Mouse (Mus musculus) CD8-positive naive resting alpha-beta T cell, adult 2 months (primary cell): ENCODE data around the gene Med25.
"Not testable (repeated sequence)": the region's sequence is repeated elsewhere in the genome, so short reads cannot be mapped to it uniquely, and the experiment has no call there.

Experiments
- DNase-seq, 2 experiments: peaks; one replicate each; pipeline ENCODE4 v3.0.0; 2022; ENCODE audit warnings: low read depth in 2 of 2, low spot score in 2 of 2

Med25 gene

DNA sequence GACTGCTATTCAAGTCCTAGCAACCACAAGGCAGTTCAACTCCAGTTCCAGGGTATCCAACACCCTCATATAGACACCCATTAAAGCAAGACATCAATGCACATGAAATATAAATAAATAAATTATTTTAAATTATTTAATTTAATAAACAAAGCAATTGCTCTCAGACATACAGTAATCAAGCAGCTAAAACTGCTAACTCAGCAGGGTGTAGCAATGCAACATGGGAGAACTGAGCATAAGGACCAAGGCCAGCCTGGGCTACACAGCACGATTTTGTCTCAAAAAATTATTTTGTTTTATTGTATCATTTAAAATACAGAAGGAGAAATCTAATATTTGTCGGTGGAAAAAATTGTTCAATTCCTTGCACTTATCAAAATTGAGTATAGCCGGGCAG, 1.7 kb upstream of the Med25 start:
- DNase-seq = no peak

DNA sequence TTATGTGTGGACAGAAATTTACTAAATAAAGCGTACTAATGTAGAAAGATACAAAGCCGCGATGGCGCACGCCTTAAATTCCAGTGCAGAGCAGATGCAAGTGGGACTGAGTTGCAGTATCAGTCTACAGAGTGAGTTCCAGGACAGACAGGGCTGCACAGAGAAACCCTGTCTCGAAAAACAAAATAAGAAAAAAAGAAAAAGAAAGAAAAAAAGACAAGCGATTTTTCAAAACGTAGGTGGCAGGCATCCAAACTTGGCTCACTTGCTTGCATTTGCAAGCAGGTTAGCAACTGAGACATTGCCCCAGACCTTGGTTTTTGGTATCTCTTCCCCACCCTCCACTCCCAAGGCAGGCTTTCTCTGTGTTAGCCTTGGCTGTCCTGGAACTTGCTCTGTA, 685 bp upstream of the Med25 start:
- no peak for DNase-seq

DNA sequence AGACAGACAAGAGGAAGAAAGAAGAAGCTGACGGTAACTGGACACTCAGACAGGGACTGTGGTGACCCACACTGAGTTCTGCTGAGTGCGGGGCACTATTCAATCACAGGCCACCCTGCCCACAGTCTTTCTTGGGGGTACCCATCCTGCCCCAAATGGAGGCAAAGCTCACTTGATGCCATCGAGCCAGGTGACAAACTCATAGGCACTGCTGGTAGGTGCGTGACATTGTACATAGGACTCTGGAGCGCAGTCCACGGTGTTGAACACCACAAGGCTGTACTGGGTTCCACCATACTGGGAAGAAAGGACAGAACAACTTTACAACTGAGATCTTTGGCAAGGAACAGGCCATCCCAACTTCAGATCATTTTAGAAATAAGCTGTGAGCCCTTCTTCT, 901 bp downstream of the Med25 start:
- no peak for DNase-seq

DNA sequence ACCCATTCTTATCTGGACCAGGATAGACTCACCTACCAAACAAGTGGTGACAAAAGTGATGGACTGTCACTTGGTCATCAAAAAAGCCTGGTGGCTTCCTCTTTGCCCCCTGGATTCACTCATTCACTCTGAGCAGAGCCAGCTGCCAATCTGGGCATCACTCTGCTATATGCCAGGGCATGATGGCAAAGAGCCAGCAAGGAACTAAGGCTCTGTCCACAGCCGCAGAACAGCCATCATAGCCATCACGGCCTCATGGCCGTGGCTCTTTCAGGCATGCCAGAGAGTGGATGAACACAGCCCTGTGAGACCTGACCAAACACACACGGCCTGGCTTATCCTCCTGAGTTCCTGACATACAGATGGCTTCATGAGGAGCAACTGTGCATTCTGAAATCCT, 1.8 kb downstream of the Med25 start:
- DNase-seq = no peak

DNA sequence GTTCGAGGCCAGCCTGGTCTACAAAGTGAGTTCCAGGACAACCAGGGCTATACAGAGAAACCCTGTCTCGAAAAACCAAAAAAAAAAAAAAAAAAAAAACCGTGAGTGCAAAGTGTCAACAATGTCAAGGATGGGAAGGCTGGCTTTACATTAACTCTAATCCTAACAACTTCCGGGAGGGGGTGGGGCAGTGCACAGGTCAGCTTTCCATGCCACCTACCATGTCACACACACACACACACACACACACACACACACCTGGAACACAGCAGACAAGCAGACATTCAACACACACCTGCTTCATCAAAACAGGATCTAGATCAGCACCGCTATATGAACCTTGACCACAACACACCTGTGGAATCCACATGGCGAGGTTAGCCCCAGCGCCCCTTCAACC, 2.3 kb downstream of the Med25 start:
- no peak for DNase-seq

DNA sequence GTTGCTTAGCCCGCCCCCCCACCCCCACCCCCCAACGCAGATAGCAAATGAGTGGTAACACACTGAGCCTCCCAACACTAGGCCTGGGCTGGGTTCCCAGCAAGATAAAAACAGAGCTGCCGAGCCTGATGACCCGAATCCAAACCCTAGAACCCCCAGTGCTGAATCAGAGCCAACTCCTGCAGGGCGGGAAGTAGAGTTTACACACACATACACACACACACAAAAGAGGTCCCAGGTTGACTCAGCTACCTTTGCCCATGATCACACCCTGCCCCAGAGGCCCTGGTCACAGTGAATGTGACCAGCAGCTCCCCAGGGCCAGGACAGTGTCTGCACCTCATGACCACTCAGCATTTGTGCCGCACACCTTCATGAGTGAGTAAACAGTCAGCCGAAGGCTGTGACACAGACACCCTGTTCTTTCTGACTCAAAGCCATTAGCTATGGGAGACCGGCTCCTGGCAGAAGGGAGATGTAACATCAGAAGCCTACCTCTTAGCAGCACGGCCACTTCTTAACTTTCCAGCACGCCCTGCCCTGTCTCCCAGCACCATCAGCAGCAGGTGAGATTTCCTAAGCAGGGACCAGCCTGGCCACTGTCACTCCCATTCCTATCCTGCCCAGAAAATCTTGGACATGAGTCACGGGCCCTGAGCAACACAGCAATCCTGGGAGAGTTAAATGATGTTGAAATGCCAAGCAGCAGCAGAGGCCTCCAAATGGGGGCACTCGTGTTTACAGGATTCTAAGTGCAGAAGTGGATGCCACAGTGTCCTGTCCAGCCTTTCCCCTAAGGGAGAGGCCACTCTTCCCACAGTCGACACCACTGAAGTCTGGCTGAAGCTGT, 4.0 kb downstream of the Med25 start:
- DNase-seq = no peak

DNA sequence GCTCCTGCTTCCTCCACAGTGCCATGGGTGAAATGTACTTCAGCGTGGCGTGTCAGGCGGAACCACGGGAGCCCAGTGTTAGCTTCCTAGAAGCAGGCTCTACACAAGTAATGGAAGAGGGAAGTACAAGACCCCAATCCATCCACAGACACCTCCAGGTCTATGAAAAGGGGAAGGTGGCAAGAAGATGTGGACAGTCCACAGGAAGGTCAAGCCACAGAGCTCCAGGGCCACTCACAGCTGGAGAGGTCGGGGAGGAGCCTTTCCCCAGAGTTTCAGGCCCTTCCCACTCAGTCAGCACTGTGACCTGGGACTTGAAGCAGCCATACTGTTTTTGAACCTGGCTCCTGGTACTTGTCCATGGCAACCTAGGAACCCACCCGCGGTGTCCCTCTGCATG, 5.5 kb downstream of the Med25 start:
- no peak for DNase-seq

DNA sequence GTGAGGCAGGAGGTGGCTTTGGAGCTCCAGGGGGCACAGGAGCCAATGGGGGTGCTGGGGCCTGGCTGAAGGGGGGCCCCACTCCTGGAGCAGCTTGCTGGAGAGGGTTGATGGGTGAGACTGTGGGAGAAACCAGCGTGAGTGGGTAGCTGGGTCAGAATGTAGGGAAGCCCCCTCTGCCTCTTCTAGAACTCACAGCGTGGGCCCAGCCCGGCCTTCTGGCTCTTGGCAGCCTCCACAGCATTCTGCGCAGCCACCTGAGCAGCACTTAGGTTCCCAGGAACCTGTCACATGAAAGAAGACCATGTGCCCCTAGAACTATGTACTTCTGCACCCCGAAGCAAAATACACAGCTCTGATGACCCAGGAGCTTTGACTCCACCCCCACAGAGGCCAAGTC, 7.9 kb downstream of the Med25 start:
- DNase-seq = no peak

DNA sequence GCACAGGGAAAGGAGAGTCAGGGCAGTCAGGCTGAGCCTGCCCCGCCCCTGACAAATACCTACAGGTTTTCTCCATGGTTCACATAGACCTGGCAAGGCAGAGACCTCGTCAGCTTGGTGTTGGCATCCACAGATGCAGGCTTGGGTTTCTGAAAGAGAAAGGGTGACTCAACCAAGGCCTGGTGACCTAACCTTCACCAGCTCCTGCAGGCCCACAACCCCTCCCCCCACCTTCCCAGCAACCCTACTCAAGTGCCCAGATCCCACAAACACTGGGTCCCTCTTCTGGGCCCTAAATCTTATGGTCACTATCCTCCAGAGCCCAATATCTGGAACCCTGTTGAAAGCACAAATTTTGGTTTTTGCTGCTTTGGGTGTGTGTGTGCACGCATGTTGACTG, 9.5 kb downstream of the Med25 start:
- no peak for DNase-seq

DNA sequence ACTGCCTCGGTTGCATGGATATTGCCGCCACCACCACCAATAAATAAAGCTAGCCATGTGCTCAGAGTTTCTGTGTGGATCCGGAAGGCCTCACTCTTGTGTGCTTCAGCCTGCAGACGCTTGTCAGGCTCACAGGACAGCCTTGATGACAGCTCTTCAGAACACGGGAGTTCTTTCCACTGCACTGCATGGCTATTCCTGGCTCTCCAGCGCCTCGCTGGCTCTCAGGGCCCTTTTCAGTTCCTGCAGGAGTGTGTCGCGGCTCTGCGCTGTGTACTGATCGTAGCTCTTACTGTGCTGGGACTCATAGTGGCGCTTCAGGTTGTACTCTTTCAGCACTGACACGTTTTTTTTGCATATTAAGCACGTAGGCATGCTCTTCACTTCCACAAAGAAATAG, 14.7 kb downstream of the Med25 start:
- DNase-seq = no peak

DNA sequence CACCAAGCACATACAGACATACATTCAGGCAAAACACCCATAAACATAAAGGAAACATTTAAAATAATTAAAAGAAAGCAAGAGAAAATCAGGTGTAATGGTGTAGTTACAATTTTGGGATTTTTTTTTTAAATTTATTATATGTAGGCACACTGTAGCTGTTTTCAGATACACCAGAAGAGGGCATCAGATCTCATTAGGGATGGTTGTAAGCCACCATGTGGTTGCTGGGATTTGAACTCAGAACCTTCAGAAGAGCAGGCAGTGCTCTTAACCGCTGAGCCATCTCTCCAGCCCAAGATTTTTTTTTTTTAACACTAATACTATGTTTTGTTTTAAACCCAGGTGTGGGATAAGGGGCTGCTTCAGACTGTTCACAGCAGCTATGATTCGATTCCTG, 20.7 kb downstream of the Med25 start:
- not testable (repeated sequence) for DNase-seq

DNA sequence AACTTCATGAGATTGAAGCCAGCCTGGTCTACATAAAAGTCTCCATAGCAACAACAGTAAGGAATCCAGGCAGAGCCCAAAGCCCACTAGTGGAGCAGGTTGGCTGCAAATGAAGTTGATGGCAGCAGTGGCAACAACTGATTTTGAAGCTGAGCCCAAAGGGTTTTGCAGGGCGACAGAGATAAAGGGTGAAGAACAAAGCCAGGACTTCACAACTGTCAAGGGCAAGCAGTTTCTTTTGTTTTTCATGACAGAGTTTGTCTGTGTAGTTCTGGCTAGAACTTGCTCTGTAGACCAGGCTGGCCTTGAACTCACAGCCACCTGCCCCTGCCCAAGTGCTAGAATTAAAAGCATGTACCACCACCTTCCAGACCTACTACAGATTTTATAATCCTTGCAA, 21.3 kb downstream of the Med25 start:
- no peak for DNase-seq

DNA sequence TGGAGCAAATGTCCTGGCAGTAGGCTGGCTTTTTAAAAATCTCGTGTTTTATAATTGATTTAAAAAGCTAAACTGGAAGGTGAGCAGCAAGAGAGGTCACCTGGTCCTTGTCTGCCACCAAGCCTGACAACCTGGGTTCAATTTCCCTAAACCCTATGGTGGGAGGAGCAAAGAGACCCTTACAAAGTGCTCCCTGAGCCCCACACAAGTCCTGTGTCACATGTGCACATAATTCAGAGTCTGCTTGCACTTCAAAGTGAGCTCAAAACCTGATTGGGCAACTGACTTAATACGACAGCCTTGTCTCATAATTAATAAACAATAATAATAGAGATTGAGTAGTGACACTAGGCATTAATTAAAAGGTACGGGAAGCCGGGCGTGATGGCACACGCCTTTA, 21.9 kb downstream of the Med25 start:
- DNase-seq = no peak

DNA sequence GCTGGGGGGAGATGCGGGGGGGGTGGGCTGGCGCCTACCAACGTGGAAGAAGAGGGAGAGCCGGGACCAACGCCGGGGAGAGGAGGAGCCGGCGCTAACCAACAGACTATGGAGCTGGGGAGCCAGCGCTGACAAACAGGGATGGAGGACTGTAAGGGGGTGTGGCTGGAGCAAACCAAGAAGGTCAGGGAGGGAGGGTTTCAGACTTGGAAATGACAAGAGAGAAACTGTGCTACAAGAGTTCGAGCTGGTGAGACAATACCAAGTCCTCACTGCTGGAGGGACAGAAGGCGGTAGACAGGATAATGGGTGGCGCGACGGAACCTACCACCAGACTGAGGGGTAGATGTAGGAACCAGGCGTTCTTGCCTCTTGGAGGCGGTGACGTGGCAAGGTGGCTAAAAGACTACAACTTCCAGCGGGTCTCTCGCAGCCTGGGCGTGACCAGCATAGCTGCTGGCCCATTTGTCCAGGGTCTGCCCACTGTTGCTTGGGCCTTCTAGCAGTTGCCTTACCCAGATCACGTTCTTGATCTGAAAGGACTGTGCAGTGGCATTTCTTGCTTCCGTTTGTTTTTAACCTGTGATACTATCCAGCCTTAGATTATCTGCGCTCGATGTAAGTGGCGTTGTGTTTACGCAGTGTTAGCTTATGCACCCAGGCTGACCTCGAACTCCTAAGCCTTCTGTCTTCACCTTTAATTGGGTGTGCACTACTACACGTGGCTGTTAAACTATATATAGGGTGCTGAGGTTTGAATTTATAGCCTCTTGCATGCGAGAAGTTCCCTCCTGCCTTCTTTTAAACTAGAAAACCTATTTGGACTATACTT, 22.6 kb downstream of the Med25 start, which contains the start of gene Ptov1:
TSS of gene Ptov1 (minus strand) at position 92 of the 832 bp plus-strand sequence.
- DNase-seq = peak; percentile 71 to 77

DNA sequence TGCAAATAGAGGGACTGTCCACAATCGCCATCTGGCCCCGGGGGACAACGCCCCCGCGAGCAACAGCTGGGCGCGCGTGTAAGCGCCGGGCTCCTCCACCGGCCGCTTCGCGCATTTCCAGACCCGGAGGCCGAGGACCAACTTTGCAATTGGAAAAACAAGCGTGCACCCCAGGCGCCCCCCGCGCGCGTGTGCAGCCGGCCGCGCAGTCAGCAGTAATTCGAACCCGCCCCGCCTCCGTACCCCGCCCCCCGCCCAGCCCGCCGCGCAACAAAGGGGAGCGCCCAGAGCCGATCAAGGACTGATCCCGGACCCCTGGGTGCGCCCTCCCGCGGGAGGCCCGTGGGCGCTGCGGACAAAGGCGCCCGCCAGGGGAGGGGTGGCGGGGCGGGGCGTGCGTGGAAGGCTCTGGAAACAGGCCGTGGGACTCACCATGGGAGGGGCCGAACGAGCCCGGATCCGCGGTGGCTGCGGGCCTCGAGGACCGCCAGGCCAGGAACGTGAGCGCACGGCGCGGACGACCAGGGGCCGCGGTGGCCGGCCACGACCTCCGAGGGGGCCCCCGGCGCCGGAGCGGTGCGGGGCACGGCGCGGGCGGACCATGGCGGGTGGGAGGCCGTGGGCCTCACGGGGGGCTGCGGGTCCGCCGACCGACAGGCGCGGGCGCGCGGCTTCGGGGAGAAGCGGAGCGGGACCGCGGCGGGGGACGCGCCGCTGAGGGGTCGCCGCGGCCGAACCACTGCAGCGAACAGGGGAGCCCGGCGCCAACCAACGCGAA, 23.4 kb downstream of the Med25 start:
- no peak for DNase-seq

DNA sequence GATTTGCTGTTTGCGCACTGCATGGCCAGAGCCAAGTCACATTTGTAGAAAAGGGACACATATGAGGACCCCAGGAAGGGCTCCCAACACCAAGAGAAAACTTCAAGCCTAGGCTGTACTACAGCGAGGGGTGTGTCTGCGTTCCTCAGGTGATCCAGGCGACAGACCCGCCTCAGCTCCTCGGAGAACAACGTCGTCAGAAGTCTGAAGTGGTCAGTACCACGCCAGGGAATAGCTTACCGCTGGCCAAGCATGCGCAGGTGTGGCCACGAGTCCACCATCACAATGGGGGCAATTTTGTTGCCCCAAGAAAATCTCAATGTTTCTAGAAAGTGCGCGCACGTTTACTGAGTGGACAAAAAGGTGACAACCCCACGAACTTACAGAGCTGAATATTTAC, 24.0 kb downstream of the Med25 start:
- DNase-seq = no peak

DNA sequence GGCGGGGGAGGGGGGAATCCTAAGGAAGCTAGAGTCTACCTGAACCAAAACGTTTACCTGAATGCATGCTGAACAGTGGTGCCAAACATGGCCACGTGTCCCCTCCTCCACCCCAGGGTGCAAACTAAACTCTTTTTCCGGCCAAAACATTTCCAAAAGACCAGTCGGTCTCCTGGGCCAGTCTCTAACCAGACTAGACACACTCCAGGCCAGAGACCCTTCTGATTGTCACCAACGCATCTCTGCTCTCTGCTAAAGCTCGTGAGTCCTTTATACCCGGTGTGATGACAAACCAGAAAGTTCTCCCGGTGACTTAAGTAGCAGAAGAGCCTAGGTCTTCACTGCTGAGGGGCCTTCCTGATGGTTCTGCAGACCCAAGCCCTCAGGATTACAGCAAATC, 24.7 kb downstream of the Med25 start:
- DNase-seq = no peak

DNA sequence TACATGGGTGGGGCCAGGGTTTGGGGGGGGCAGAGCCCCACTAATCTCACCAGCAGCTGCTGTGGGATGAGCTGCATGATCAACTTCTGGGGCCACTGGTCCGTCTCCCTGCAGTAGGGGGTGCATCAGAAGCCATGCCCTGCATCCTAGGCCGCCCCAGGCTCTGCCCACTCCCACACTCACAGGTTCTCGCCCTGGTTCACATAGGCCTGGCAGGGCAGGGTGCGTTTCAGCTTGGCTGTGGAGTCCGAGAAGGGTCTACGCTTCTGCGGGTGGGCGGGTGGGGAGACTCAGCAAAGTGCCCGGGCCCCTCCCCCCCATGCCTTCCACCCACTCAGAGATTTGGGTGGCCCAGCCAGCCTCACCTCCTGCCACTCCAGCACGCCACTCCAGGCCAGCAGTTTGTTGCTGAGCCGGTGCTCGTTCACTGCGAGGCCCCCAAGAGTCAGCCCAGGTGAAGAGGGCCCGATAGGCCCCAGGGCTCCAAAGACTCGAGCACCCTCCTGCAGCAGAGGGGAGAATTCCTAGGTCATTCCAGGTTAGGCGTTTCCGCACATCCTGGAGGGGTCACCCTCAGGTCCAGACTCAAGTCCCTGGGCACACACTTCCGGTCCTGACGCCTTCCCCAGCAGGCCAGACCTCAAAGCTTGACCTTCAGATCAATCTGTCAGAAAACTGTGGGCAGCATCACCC, 25.4 kb downstream of the Med25 start:
- DNase-seq = no peak

DNA sequence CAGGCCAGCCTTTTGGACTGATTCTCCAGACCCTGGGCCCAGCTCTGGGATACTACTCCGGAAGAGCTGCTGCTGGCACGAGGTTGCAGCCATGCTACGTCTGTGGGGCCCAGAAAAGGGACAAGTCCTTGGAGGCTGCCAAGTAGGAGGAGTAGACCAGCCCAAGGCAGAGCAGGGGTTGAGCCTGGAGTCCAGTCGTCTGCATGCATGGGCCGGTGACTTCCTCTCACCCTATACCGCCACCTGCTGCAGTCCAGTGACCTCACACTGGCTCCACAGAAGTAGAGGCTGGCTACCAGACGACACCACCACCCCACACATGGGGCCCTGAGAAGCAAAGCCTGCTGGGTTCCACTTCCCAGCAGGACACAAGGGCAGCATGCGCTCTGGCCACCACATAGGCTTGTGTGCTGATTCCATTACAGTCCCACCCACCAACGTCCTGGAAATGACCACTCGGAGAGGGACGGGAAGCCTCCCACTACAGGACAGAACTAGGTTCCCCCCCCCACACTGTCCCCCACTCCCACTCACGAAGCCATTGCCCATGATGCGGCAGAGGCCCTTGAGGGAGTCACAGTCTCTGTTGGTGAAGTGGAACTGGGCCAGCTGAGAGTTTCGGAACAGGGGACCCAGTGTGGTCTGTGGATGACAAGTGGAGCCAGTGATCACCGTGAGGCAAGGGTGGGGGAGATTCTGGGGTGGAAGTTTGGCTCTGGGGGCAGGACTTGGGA, 26.1 kb downstream of the Med25 start:
- DNase-seq = no peak
